Mouse (Mus musculus) T-cell, adult 2 months (primary cell): ENCODE data around the gene Gnl1.
"Not testable (repeated sequence)": the region's sequence is repeated elsewhere in the genome, so short reads cannot be mapped to it uniquely, and the experiment has no call there.

ENCODE experiments used
- DNase-seq: peaks from one replicate; pipeline ENCODE4 v3.0.0; 2022; ENCODE audit warnings: low spot score

The Gnl1 gene

GRCm38 (mm10) chr17:36025197-36025596 lies 45.5 kb downstream of the Gnl1 start:
- DNase-seq: no peak

- no peak for DNase-seq
Observed at GRCm38 (mm10) chr17:36025901-36026300, 46.2 kb downstream of the Gnl1 start.

GRCm38 (mm10) chr17:36027663-36028062 lies 48.0 kb downstream of the Gnl1 start:
- DNase-seq: no peak

- DNase-seq: no peak
Observed at GRCm38 (mm10) chr17:36028879-36029619, 49.4 kb downstream of the Gnl1 start.

GRCm38 (mm10) chr17:36030046-36030702 lies 50.5 kb downstream of the Gnl1 start:
- not testable (repeated sequence) for DNase-seq

- DNase-seq: not testable (repeated sequence)
Observed at GRCm38 (mm10) chr17:36030703-36031582, 51.3 kb downstream of the Gnl1 start.

GRCm38 (mm10) chr17:36031583-36032331 lies 52.1 kb downstream of the Gnl1 start:
- DNase-seq: peak; percentile 74

- peak; percentile 75 for DNase-seq
Observed at GRCm38 (mm10) chr17:36032351-36032875, 52.8 kb downstream of the Gnl1 start, which contains the start of gene H2-T23. Gene H2-T23, minus strand, starts transcription at chr17:36032855.

GRCm38 (mm10) chr17:36034524-36034923 lies 54.9 kb downstream of the Gnl1 start:
- not testable (repeated sequence) for DNase-seq

GRCm38 (mm10) chr17:36035010-36035638 lies 55.5 kb downstream of the Gnl1 start:
- DNase-seq: peak; percentile 81

- not testable (repeated sequence) for DNase-seq
Observed at GRCm38 (mm10) chr17:36036126-36036525, 56.5 kb downstream of the Gnl1 start.
